Mouse (Mus musculus) frontal cortex, postnatal 36 days (tissue): Measurements from ENCODE around the gene Fam222a.

ENCODE experiments used
- DNase-seq, 2 experiments: peaks; one replicate each; pipeline ENCODE4 v3.0.0; 2022; ENCODE audit warnings: low spot score in 2 of 2

The Fam222a gene

GRCm38 (mm10) chr5:114583046-114583445 is 15.2 kb downstream of the Fam222a start:
- no peak for DNase-seq

GRCm38 (mm10) chr5:114583490-114584175 is 15.8 kb downstream of the Fam222a start:
- DNase-seq = no peak

- no peak for DNase-seq
These were observed 16.7 kb downstream of the Fam222a start for GRCm38 (mm10) chr5:114584293-114585104.

GRCm38 (mm10) chr5:114585682-114586081 is 17.9 kb downstream of the Fam222a start:
- DNase-seq = no peak

GRCm38 (mm10) chr5:114587908-114588307 is 20.1 kb downstream of the Fam222a start:
- DNase-seq = no peak

- no peak for DNase-seq
These were observed 20.6 kb downstream of the Fam222a start for GRCm38 (mm10) chr5:114588416-114588815.

GRCm38 (mm10) chr5:114589026-114589425 is 21.2 kb downstream of the Fam222a start:
- DNase-seq = no peak

- no peak for DNase-seq
These were observed 21.6 kb downstream of the Fam222a start for GRCm38 (mm10) chr5:114589454-114589853.

GRCm38 (mm10) chr5:114590043-114590913 is 22.5 kb downstream of the Fam222a start:
- DNase-seq = no peak

- DNase-seq = no peak
These were observed 23.3 kb downstream of the Fam222a start for GRCm38 (mm10) chr5:114591151-114591561.

GRCm38 (mm10) chr5:114592463-114593160 is 24.8 kb downstream of the Fam222a start:
- DNase-seq = no peak

- no peak for DNase-seq
These were observed 25.5 kb downstream of the Fam222a start for GRCm38 (mm10) chr5:114593161-114593821.

GRCm38 (mm10) chr5:114593949-114594348 is 26.1 kb downstream of the Fam222a start:
- no peak for DNase-seq

GRCm38 (mm10) chr5:114594741-114595241 is 27.0 kb downstream of the Fam222a start:
- no peak for DNase-seq

GRCm38 (mm10) chr5:114596604-114597003 is 28.8 kb downstream of the Fam222a start:
- no peak for DNase-seq

GRCm38 (mm10) chr5:114597222-114597621 is 29.4 kb downstream of the Fam222a start:
- no peak for DNase-seq

- no peak for DNase-seq
These were observed 29.8 kb downstream of the Fam222a start for GRCm38 (mm10) chr5:114597652-114598051.

GRCm38 (mm10) chr5:114602012-114602411 is 34.2 kb downstream of the Fam222a start:
- DNase-seq = no peak

GRCm38 (mm10) chr5:114603975-114604374 is 36.2 kb downstream of the Fam222a start:
- no peak for DNase-seq

GRCm38 (mm10) chr5:114604781-114605290 is 37.0 kb downstream of the Fam222a start:
- DNase-seq = no peak
